Mouse (Mus musculus): ENCODE measurements around the gene Fam209.
A peak's percentile ranks its signal among the peaks of the same experiment; 100 is the strongest.

DNA sequence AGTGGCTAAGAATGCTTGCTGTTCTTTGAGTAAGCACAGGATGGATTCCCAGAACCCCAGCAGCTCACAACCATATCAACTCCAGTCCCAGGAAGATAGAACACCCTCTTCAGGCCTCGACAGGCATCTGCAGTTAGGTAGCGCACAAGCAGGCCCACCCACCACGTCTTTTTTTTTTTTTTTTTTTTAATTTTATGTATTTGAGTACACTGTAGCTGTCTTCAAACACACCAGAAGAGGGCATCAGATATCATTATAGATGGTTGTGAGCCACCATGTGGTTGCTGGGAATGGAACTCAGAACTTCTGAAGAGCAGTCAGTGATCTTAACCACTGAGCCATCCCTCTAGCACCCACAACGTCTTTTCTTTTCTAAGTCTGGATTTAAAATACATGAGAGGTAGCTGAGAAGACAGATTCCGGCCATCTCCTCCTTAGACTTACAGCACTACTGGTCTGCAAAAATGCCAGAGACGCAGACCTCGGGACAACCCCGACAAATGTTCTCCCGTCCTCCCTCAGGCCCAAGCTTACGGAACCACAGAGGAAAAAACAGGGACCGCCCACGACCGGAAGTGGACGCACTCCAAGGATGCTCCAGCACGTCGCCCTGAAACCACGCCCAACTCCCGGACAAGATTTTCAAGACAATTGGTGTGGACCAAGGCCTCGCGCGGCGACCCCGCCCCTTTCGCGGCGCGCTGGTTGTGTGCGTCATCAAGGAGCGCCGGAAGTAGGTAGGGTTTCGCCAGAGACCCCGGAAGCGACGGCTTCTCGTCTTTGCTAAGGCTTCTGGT is 32.3 kb upstream of the Fam209 start, which contains the start of gene Rtf2:
- TF ChIP-seq EP300 (optimal IDR thresholded peaks at IDR 0.05) (no peak), CTCF (IDR thresholded peaks at IDR 0.05; ENCODE audit: low read depth) (peak; percentile 29; the same call in 1 of the 2 replicates)
